Mouse (Mus musculus): ENCODE measurements around the gene Nwd1. TPM values are rescaled to one million over a fixed set of nuclear protein-coding genes. Genes with fewer than 3 reads are reported as not detected.

The Nwd1 gene
- total and polyA plus RNA-seq, 2 experiments, result not detected

- Histone ChIP-seq H3K9ac (ENCODE audit: low read depth, low read length) (no peak overlapping the region), H3K36me3 (ENCODE audit: control insufficient read depth, insufficient read depth, low read length) (peaks cover 24% of the 10 kb centered on the region; the same call in 1 of the 2 replicates), H3K4me1 (ENCODE audit: control insufficient read depth, insufficient read depth, low read length) (no peaks in the 10 kb centered on the region), H3K4me3 (ENCODE audit: insufficient read depth, low read depth, low read length) (no peak overlapping the region), H3K27me3 (ENCODE audit: control insufficient read depth, insufficient read depth, low read length) (no peaks in the 10 kb centered on the region), H3K79me2 (ENCODE audit: control insufficient read depth, insufficient read depth, low read length) (no peaks in the 10 kb centered on the region), H3K27ac (replicated peaks; ENCODE audit: insufficient read depth, low read depth, low read length) (no peak overlapping the region)
- no peak for TF ChIP-seq CTCF (IDR thresholded peaks at IDR 0.05; ENCODE audit: low read depth, low read length)
- TF ChIP-seq POLR2A (IDR thresholded peaks at IDR 0.05; ENCODE audit: extremely low read depth, insufficient read depth, low read length), result no peak
- no peak for DNase-seq (ENCODE audit: extremely low read depth, low read depth, low spot score)
- 93% methylated on average over 15 of the region's 15 CpGs for WGBS
Observed at GRCm38 (mm10) chr8:72757426-72758195, 111.1 kb downstream of the Nwd1 start.

GRCm38 (mm10) chr8:72758310-72758709, 111.8 kb downstream of the Nwd1 start:
- H3K36me3 ChIP-seq (ENCODE audit: control insufficient read depth, insufficient read depth, low read length), result peaks cover 18% of the 10 kb centered on the region; the same call in 1 of the 2 replicates
- no peaks in the 10 kb centered on the region for H3K4me1 ChIP-seq (ENCODE audit: control insufficient read depth, insufficient read depth, low read length)
- no peak for TF ChIP-seq POLR2A (IDR thresholded peaks at IDR 0.05; ENCODE audit: extremely low read depth, insufficient read depth, low read length)
- TF ChIP-seq CTCF (IDR thresholded peaks at IDR 0.05; ENCODE audit: low read depth, low read length), result no peak
- no peaks in the 10 kb centered on the region for H3K79me2 ChIP-seq (ENCODE audit: control insufficient read depth, insufficient read depth, low read length)
- DNase-seq (ENCODE audit: extremely low read depth, low read depth, low spot score), result no peak
- no peak overlapping the region for H3K4me3 ChIP-seq (ENCODE audit: insufficient read depth, low read depth, low read length)
- H3K27ac ChIP-seq (replicated peaks; ENCODE audit: insufficient read depth, low read depth, low read length), result no peak overlapping the region
- H3K27me3 ChIP-seq (ENCODE audit: control insufficient read depth, insufficient read depth, low read length), result no peaks in the 10 kb centered on the region
- no peak overlapping the region for H3K9ac ChIP-seq (ENCODE audit: low read depth, low read length)

- DNase-seq (ENCODE audit: extremely low read depth, low read depth, low spot score), result no peak
- Histone ChIP-seq H3K4me3 (ENCODE audit: insufficient read depth, low read depth, low read length) (no peak overlapping the region), H3K9ac (ENCODE audit: low read depth, low read length) (no peak overlapping the region), H3K27ac (replicated peaks; ENCODE audit: insufficient read depth, low read depth, low read length) (no peak overlapping the region), H3K36me3 (ENCODE audit: control insufficient read depth, insufficient read depth, low read length) (peaks cover 15% of the 10 kb centered on the region; the same call in 1 of the 2 replicates), H3K27me3 (ENCODE audit: control insufficient read depth, insufficient read depth, low read length) (no peaks in the 10 kb centered on the region), H3K79me2 (ENCODE audit: control insufficient read depth, insufficient read depth, low read length) (no peaks in the 10 kb centered on the region), H3K4me1 (ENCODE audit: control insufficient read depth, insufficient read depth, low read length) (no peaks in the 10 kb centered on the region)
- 92% methylated on average over 3 of the region's 3 CpGs for WGBS
- no peak for TF ChIP-seq CTCF (IDR thresholded peaks at IDR 0.05; ENCODE audit: low read depth, low read length)
- no peak for TF ChIP-seq POLR2A (IDR thresholded peaks at IDR 0.05; ENCODE audit: extremely low read depth, insufficient read depth, low read length)
Observed at GRCm38 (mm10) chr8:72760216-72760615, 113.7 kb downstream of the Nwd1 start.

- 71% methylated on average over 7 of the region's 7 CpGs for WGBS
- no peaks in the 10 kb centered on the region for H3K79me2 ChIP-seq (ENCODE audit: control insufficient read depth, insufficient read depth, low read length)
- no peaks in the 10 kb centered on the region for H3K4me1 ChIP-seq (ENCODE audit: control insufficient read depth, insufficient read depth, low read length)
- DNase-seq (ENCODE audit: extremely low read depth, low read depth, low spot score), result no peak
- H3K27ac ChIP-seq (replicated peaks; ENCODE audit: insufficient read depth, low read depth, low read length), result no peak within 1 kb of the TSS
- no peaks in the 10 kb centered on the region for H3K27me3 ChIP-seq (ENCODE audit: control insufficient read depth, insufficient read depth, low read length)
- H3K36me3 ChIP-seq (ENCODE audit: control insufficient read depth, insufficient read depth, low read length), result peaks cover 12% of the 10 kb centered on the region; the same call in 1 of the 2 replicates
- H3K9ac ChIP-seq (ENCODE audit: low read depth, low read length), result no peak within 1 kb of the TSS
- H3K4me3 ChIP-seq (ENCODE audit: insufficient read depth, low read depth, low read length), result no peak within 1 kb of the TSS
- TF ChIP-seq POLR2A (IDR thresholded peaks at IDR 0.05; ENCODE audit: extremely low read depth, insufficient read depth, low read length), result no peak
- TF ChIP-seq CTCF (IDR thresholded peaks at IDR 0.05; ENCODE audit: low read depth, low read length), result no peak
Observed at GRCm38 (mm10) chr8:72761322-72762051, 115.0 kb downstream of the Nwd1 start, which contains the start of gene F2rl3. TSS of gene F2rl3 (plus strand) at chr8:72761880.

GRCm38 (mm10) chr8:72762306-72762705, 115.8 kb downstream of the Nwd1 start:
- no peaks in the 10 kb centered on the region for H3K79me2 ChIP-seq (ENCODE audit: control insufficient read depth, insufficient read depth, low read length)
- 87% methylated on average over 12 of the region's 12 CpGs for WGBS
- H3K27me3 ChIP-seq (ENCODE audit: control insufficient read depth, insufficient read depth, low read length), result no peaks in the 10 kb centered on the region
- no peak for DNase-seq (ENCODE audit: extremely low read depth, low read depth, low spot score)
- no peak for TF ChIP-seq POLR2A (IDR thresholded peaks at IDR 0.05; ENCODE audit: extremely low read depth, insufficient read depth, low read length)
- no peak for TF ChIP-seq CTCF (IDR thresholded peaks at IDR 0.05; ENCODE audit: low read depth, low read length)
- no peak overlapping the region for H3K9ac ChIP-seq (ENCODE audit: low read depth, low read length)
- H3K27ac ChIP-seq (replicated peaks; ENCODE audit: insufficient read depth, low read depth, low read length), result no peak overlapping the region
- H3K4me1 ChIP-seq (ENCODE audit: control insufficient read depth, insufficient read depth, low read length), result no peaks in the 10 kb centered on the region
- H3K36me3 ChIP-seq (ENCODE audit: control insufficient read depth, insufficient read depth, low read length), result peaks cover 6% of the 10 kb centered on the region; the same call in 1 of the 2 replicates
- no peak overlapping the region for H3K4me3 ChIP-seq (ENCODE audit: insufficient read depth, low read depth, low read length)
